11 mouse cellular contexts compared by ENCODE assay signal in the genomic region with DNA sequence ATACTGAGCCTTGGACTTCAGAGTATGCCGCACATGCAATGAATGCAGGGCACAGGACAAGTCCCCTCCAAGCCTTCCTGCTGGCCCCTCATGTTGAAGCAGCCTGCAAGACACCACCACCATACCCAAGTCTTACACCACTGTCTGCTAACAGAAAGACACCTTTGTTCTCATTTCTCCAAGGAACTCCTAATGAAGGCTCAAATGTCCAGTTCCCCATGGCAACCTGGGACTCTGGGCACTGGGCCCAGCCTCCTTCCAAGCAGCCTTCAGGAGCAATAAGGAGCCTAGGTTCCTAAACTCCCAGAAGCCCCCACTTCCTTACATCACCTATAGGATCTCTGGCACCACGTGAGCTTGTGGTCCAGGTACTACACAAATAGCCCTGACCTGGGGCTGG.
A peak's percentile ranks its signal among the peaks of the same experiment; 100 is the strongest.
DNase-seq lines count a peak whose midpoint lies in the region; ATAC-seq lines count a peak whose summit lies in the region.
"Had no signal": no experiment of that assay in that cellular context is flagged by ENCODE, and none has a peak within 500 bp of the region (broad histone marks: within the 10 kb centered on the region; RNA-seq: fewer than 3 reads in every experiment).

No protein-coding gene starts in this region.

- H3K27ac ChIP-seq in lung, embryonic 15.5 days = no peak overlapping the region
- H3K27ac ChIP-seq in embryonic facial prominence, embryonic 15.5 days (replicated peaks) = peak overlapping the region; percentile 68
- H3K27ac ChIP-seq in hindbrain, embryonic 13.5 days = peak overlapping the region; percentile 55; the same call in 1 of the 2 replicates
- H3K27ac ChIP-seq in midbrain, embryonic 16.5 days (ENCODE audit: low read length) = peak overlapping the region; percentile 49; the same call in 1 of the 2 replicates
- H3K27ac ChIP-seq: macrophage had no signal

- peak; percentile 13; the same call in 1 of the 2 replicates for ATAC-seq in lung, embryonic 15.5 days (ENCODE audit: borderline replicate concordance, extremely low read depth, low FRiP score, low TSS enrichment)
- ATAC-seq in embryonic facial prominence, embryonic 15.5 days (ENCODE audit: insufficient number of reproducible peaks, low FRiP score, low TSS enrichment, low read depth) = peak; percentile 22; the same call in 1 of the 2 replicates
- no peak for ATAC-seq in hindbrain, embryonic 13.5 days (ENCODE audit: low FRiP score)
- ATAC-seq in midbrain, embryonic 16.5 days = peak; percentile 44

- DNase-seq in lung, postnatal 36 days = no peak
- DNase-seq in right cerebral cortex, adult 18-20 months = no peak
- DNase-seq in spleen, postnatal 4 days (ENCODE audit: low spot score in 2 of 2) = no peak
- no peak for DNase-seq in thymus, postnatal 0 days (ENCODE audit: low spot score)
- DNase-seq: adrenal gland, adult 8-10 months; cerebellum, adult 9-11 months had no signal

- H3K9me3 ChIP-seq in lung, embryonic 15.5 days = no peaks in the 10 kb centered on the region
- no peaks in the 10 kb centered on the region for H3K9me3 ChIP-seq in embryonic facial prominence, embryonic 15.5 days (replicated peaks)
- no peaks in the 10 kb centered on the region for H3K9me3 ChIP-seq in hindbrain, embryonic 13.5 days
- no peaks in the 10 kb centered on the region for H3K9me3 ChIP-seq in midbrain, embryonic 16.5 days (replicated peaks; ENCODE audit: control insufficient read depth, low read length, poor library complexity, severe bottlenecking)

- H3K27me3 ChIP-seq in lung, embryonic 15.5 days = no peaks in the 10 kb centered on the region
- H3K27me3 ChIP-seq in embryonic facial prominence, embryonic 15.5 days = no peaks in the 10 kb centered on the region
- H3K27me3 ChIP-seq in hindbrain, embryonic 13.5 days = no peaks in the 10 kb centered on the region
- H3K27me3 ChIP-seq in midbrain, embryonic 16.5 days (ENCODE audit: control insufficient read depth, insufficient read depth, low read depth, low read length) = no peaks in the 10 kb centered on the region

- H3K9ac ChIP-seq in lung, embryonic 15.5 days = no peak overlapping the region
- H3K9ac ChIP-seq in embryonic facial prominence, embryonic 15.5 days = no peak overlapping the region
- no peak overlapping the region for H3K9ac ChIP-seq in hindbrain, embryonic 13.5 days
- 0 out of 2 replicates have a peak overlapping the region, but pooled peaks have one; percentile 10 for H3K9ac ChIP-seq in midbrain, embryonic 16.5 days (ENCODE audit: low read depth, low read length)

- 73% methylated on average over 2 of the region's 2 CpGs for WGBS in lung, embryonic 15.5 days
- WGBS in embryonic facial prominence, embryonic 15.5 days = 75% methylated on average over 2 of the region's 2 CpGs
- 68% methylated on average over 2 of the region's 2 CpGs for WGBS in hindbrain, embryonic 13.5 days
- 69% methylated on average over 2 of the region's 2 CpGs for WGBS in midbrain, embryonic 16.5 days

- peaks cover 27% of the 10 kb centered on the region for H3K4me1 ChIP-seq in lung, embryonic 15.5 days
- peaks cover 42% of the 10 kb centered on the region for H3K4me1 ChIP-seq in embryonic facial prominence, embryonic 15.5 days
- peaks cover 49% of the 10 kb centered on the region for H3K4me1 ChIP-seq in hindbrain, embryonic 13.5 days (replicated peaks)
- peaks cover 24% of the 10 kb centered on the region for H3K4me1 ChIP-seq in midbrain, embryonic 16.5 days (ENCODE audit: control insufficient read depth, insufficient read depth, low read length)

- H3K36me3 ChIP-seq in lung, embryonic 15.5 days = no peaks in the 10 kb centered on the region
- no peaks in the 10 kb centered on the region for H3K36me3 ChIP-seq in embryonic facial prominence, embryonic 15.5 days
- H3K36me3 ChIP-seq in hindbrain, embryonic 13.5 days = no peaks in the 10 kb centered on the region
- no peaks in the 10 kb centered on the region for H3K36me3 ChIP-seq in midbrain, embryonic 16.5 days (ENCODE audit: control insufficient read depth, insufficient read depth, low read length)

- H3K4me3 ChIP-seq in lung, embryonic 15.5 days = no peak overlapping the region
- H3K4me3 ChIP-seq in embryonic facial prominence, embryonic 15.5 days (replicated peaks) = no peak overlapping the region
- no peak overlapping the region for H3K4me3 ChIP-seq in hindbrain, embryonic 13.5 days
- no peak overlapping the region for H3K4me3 ChIP-seq in midbrain, embryonic 16.5 days (ENCODE audit: low read depth, low read length)

- no peak overlapping the region for H3K4me2 ChIP-seq in lung, embryonic 15.5 days
- H3K4me2 ChIP-seq in embryonic facial prominence, embryonic 15.5 days (replicated peaks) = 0 out of 2 replicates have a peak overlapping the region, but pooled peaks have one; percentile 34
- H3K4me2 ChIP-seq in hindbrain, embryonic 13.5 days = no peak overlapping the region
- H3K4me2 ChIP-seq in midbrain, embryonic 16.5 days (ENCODE audit: low read length) = no peak overlapping the region
